Mouse (Mus musculus) erythroblast, embryonic 14.5 days (primary cell): ENCODE results near the gene Prmt2.

Source experiments
- GATA1 ChIP-seq: IDR thresholded peaks from 2 replicates; pipeline ENCODE4 v1.6.1; 2012; ENCODE audit warnings: low read length, inconsistent platforms, mixed read lengths
- TAL1 ChIP-seq: IDR thresholded peaks from 3 replicates; pipeline ENCODE4 v1.6.1; 2012; ENCODE audit warnings: low read length, inconsistent platforms, mixed read lengths

GRCm38 (mm10) chr10:76237341-76238225, at the start of gene Prmt2:
- TF ChIP-seq GATA1 (no peak), TAL1 (no peak)
